Mouse (Mus musculus) neural tube, embryonic 11.5 days (tissue): ENCODE data around the gene Adipor1. TPM values are rescaled to one million over a fixed set of nuclear protein-coding genes. Genes with fewer than 3 reads are reported as not detected.

Source experiments
- ATAC-seq: fragments of 200-750 bp; cut with Nextera tagmentation; 2 replicates; pipeline ENCODE4 v1.8.0; 2017; ENCODE audit warnings: moderate number of reproducible peaks, mild to moderate bottlenecking, moderate TSS enrichment, moderate library complexity; ENCODE audit not compliant: insufficient read depth, low FRiP score, low TSS enrichment
- DNase-seq: peaks from one replicate; pipeline ENCODE4 v3.0.0-alpha.2; 2015; ENCODE audit warnings: low spot score
- H3K27ac ChIP-seq: fragments of 300-500 bp; sonication (generic); 2 replicates; pipeline ENCODE4 v1.5.1; 2014; ENCODE audit warnings: low read depth, mild to moderate bottlenecking, low read length
- H3K27me3 ChIP-seq: fragments of 300-500 bp; sonication (generic); 2 replicates; pipeline ENCODE4 v1.6.1; 2014; ENCODE audit warnings: mild to moderate bottlenecking, low read length, mixed read lengths; ENCODE audit not compliant: control insufficient read depth, insufficient read depth
- H3K36me3 ChIP-seq: fragments of 300-500 bp; sonication (generic); 2 replicates; pipeline ENCODE4 v1.6.1; 2014; ENCODE audit warnings: mild to moderate bottlenecking, low read length, moderate library complexity, mixed read lengths; ENCODE audit not compliant: control insufficient read depth, insufficient read depth
- H3K4me1 ChIP-seq: fragments of 300-500 bp; sonication (generic); 2 replicates; pipeline ENCODE4 v1.6.1; 2014; ENCODE audit warnings: low read length, mixed read lengths; ENCODE audit not compliant: control insufficient read depth, insufficient read depth
- H3K4me2 ChIP-seq: fragments of 300-500 bp; sonication (generic); 2 replicates; pipeline ENCODE4 v1.6.1; 2014; ENCODE audit warnings: low read depth, mild to moderate bottlenecking, moderate library complexity
- H3K4me3 ChIP-seq: fragments of 300-500 bp; sonication (generic); 2 replicates; pipeline ENCODE4 v1.5.1; 2014; ENCODE audit warnings: low read depth, low read length
- H3K9ac ChIP-seq: fragments of 300-500 bp; sonication (generic); 2 replicates; pipeline ENCODE4 v1.6.1; 2014; ENCODE audit warnings: mild to moderate bottlenecking, low read length
- H3K9me3 ChIP-seq: fragments of 300-500 bp; sonication (generic); 2 replicates; pipeline ENCODE4 v1.6.1; 2016; ENCODE audit warnings: low read length; ENCODE audit not compliant: control insufficient read depth
- WGBS: fragments of 180-500 bp; shearing (Covaris S2); extraction: QIAGEN DNeasy Blood & Tissue Kit; methylation state at CpG from one replicate; pipeline ENCODE4 v1.1.7; 2014; 5-methylcytosine and 5-hydroxymethylcytosine counted together
- polyA plus RNA-seq: library from polyadenylated mRNA; unstranded; fragments of >200 nt; fragmentation: Nextera tagmentation; extraction: Ambion mirVana; gene quantifications from 2 replicates; pipeline ENCODE4 v1.2.1, GENCODE M21; 2014

Gene Adipor1
- polyA plus RNA-seq, 1 experiment from 2014 or later = 83.8 TPM

- no peaks in the 10 kb centered on the region for H3K27me3 ChIP-seq
- H3K4me2 ChIP-seq = no peak overlapping the region
- WGBS = 58% methylated on average over 3 of the region's 3 CpGs
- H3K4me1 ChIP-seq = peaks cover 1% of the 10 kb centered on the region
- DNase-seq (peak; percentile 41), ATAC-seq (no peak)
- no peak overlapping the region for H3K9ac ChIP-seq
- H3K9me3 ChIP-seq = no peaks in the 10 kb centered on the region
- H3K27ac ChIP-seq = no peak overlapping the region
- H3K4me3 ChIP-seq = no peak overlapping the region
- no peaks in the 10 kb centered on the region for H3K36me3 ChIP-seq
Measured at GRCm38 (mm10) chr1:134450986-134451385, 35.8 kb downstream of the Adipor1 start.

- peak within 1 kb of the TSS; percentile 93 for H3K4me3 ChIP-seq
- H3K27me3 ChIP-seq = no peaks in the 10 kb centered on the region
- no peaks in the 10 kb centered on the region for H3K36me3 ChIP-seq
- peak; percentile 87 for ATAC-seq
- peak within 1 kb of the TSS; percentile 36; the same call in 1 of the 2 replicates for H3K27ac ChIP-seq
- no peaks in the 10 kb centered on the region for H3K9me3 ChIP-seq
- WGBS = 1% methylated on average over 58 of the region's 61 CpGs
- DNase-seq = peak; percentile 94
- peaks cover 6% of the 10 kb centered on the region for H3K4me1 ChIP-seq
- peak within 1 kb of the TSS; percentile 78 for H3K4me2 ChIP-seq
- H3K9ac ChIP-seq = peak within 1 kb of the TSS; percentile 88
Measured at GRCm38 (mm10) chr1:134454904-134455824, 40.0 kb downstream of the Adipor1 start, which contains the start of gene Klhl12. Gene Klhl12, plus strand, starts transcription at chr1:134455531.

- Histone ChIP-seq H3K4me2 (peak overlapping the region; percentile 78), H3K27ac (no peak overlapping the region), H3K27me3 (no peaks in the 10 kb centered on the region), H3K4me3 (peak overlapping the region; percentile 93), H3K9me3 (no peaks in the 10 kb centered on the region), H3K36me3 (no peaks in the 10 kb centered on the region), H3K9ac (peak overlapping the region; percentile 88), H3K4me1 (peaks cover 6% of the 10 kb centered on the region)
- DNase-seq (no peak), ATAC-seq (no peak)
- 20% methylated on average over 5 of the region's 5 CpGs for WGBS
Measured at GRCm38 (mm10) chr1:134456060-134456459, 40.9 kb downstream of the Adipor1 start.

- no peaks in the 10 kb centered on the region for H3K36me3 ChIP-seq
- no peak overlapping the region for H3K9ac ChIP-seq
- no peak overlapping the region for H3K27ac ChIP-seq
- ATAC-seq = no peak
- no peaks in the 10 kb centered on the region for H3K27me3 ChIP-seq
- H3K9me3 ChIP-seq = no peaks in the 10 kb centered on the region
- 92% methylated on average over 7 of the region's 7 CpGs for WGBS
- no peak overlapping the region for H3K4me2 ChIP-seq
- peaks cover 6% of the 10 kb centered on the region for H3K4me1 ChIP-seq
- H3K4me3 ChIP-seq = no peak overlapping the region
- DNase-seq = no peak
Measured at GRCm38 (mm10) chr1:134458139-134458727, 43.1 kb downstream of the Adipor1 start.

- H3K9ac ChIP-seq = no peak overlapping the region
- WGBS = 94% methylated on average over 1 of the region's 1 CpGs
- H3K9me3 ChIP-seq = no peaks in the 10 kb centered on the region
- H3K4me1 ChIP-seq = peaks cover 6% of the 10 kb centered on the region
- no peaks in the 10 kb centered on the region; the same call in 1 of the 2 replicates for H3K36me3 ChIP-seq
- H3K27ac ChIP-seq = no peak overlapping the region
- no peak overlapping the region for H3K4me2 ChIP-seq
- no peaks in the 10 kb centered on the region for H3K27me3 ChIP-seq
- no peak overlapping the region for H3K4me3 ChIP-seq
- DNase-seq (no peak), ATAC-seq (no peak)
Measured at GRCm38 (mm10) chr1:134460294-134461284, 45.4 kb downstream of the Adipor1 start.

Other genes starting within 250 kb of the Adipor1 start
- 0.81 and 3.2 TPM in 2 replicates for gene Chil1, start 233.2 kb upstream of the Adipor1 start, polyA plus RNA-seq
- gene Mybph, start 221.9 kb upstream of the Adipor1 start, polyA plus RNA-seq = 17.7 and 18.4 TPM in 2 replicates
- gene Adora1, start 179.9 kb upstream of the Adipor1 start, polyA plus RNA-seq = 1.4 and 1.5 TPM in 2 replicates
- 48.2 and 60.2 TPM in 2 replicates for gene Myog, start 125.4 kb upstream of the Adipor1 start, polyA plus RNA-seq
- 3.9 and 4.6 TPM in 2 replicates for gene Ppfia4, start 82.5 kb upstream of the Adipor1 start, polyA plus RNA-seq
- gene Tmem183a, start 53.4 kb upstream of the Adipor1 start, polyA plus RNA-seq = 117 and 120 TPM in 2 replicates
- gene 4933406M09Rik, start 29.4 kb upstream of the Adipor1 start, polyA plus RNA-seq = not detected in 2 replicates
- gene Cyb5r1, start 9.8 kb upstream of the Adipor1 start, polyA plus RNA-seq = 22.9 and 28.8 TPM in 2 replicates
- 33.7 and 38.2 TPM in 2 replicates for gene Klhl12, start 40.2 kb downstream of the Adipor1 start, polyA plus RNA-seq
- gene Rabif, start 79.3 kb downstream of the Adipor1 start, polyA plus RNA-seq = 52.0 TPM in 2 replicates
- not detected in 2 replicates for gene Mgat4e, start 134.3 kb downstream of the Adipor1 start, polyA plus RNA-seq
- 98.7 and 99.6 TPM in 2 replicates for gene Kdm5b, start 144.8 kb downstream of the Adipor1 start, polyA plus RNA-seq
- 2.9 and 3.1 TPM in 2 replicates for gene Syt2, start 231.3 kb downstream of the Adipor1 start, polyA plus RNA-seq